Mouse (Mus musculus) forelimb bud, embryonic 11.5 days (tissue): ENCODE results near the gene Adamts16.

ENCODE experiments used
- DNase-seq: peaks from one replicate; pipeline ENCODE4 v3.0.0-alpha.2; 2012; ENCODE audit warnings: low read depth, low spot score

Adamts16 gene

DNA sequence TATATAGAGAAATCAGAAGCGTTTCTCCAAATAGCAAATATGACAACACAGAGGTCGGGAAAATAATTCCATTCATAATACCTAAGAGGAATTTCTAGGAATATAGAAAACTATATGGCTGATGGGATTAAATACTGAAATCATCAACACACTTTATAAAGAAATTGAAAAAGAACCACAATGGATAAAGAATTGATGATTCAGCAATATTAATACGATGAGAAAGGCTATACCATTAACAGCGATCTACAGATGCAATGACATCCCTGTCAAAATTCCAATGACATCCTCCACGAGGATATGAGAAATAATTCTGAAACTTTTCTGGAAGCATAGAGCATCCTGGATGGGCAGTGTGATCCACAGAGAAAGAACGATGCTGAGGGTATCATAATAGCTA, 76.9 kb downstream of the Adamts16 start:
- no peak for DNase-seq

GRCm38 (mm10) chr13:70762586-70762985, 79.0 kb downstream of the Adamts16 start:
- DNase-seq = no peak

DNA sequence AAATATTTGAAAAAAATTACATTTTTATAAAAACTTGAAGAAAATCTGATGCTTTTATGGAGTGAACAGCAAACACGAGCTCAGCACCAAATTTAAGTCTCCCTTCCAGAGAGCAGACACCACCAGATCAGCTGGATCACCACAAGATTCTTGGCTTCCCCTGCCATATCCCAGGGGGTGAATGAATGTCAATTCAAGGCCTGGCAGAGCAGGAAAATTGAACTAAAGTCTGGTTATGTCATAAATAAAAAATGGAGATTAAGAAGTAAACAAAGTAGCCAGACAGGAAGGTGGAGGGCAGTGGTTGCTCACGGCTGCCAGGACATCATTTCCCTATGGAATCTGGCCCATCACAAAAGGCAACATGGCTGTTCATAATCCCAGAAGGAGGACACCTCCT, 80.3 kb downstream of the Adamts16 start:
- DNase-seq = no peak

DNA sequence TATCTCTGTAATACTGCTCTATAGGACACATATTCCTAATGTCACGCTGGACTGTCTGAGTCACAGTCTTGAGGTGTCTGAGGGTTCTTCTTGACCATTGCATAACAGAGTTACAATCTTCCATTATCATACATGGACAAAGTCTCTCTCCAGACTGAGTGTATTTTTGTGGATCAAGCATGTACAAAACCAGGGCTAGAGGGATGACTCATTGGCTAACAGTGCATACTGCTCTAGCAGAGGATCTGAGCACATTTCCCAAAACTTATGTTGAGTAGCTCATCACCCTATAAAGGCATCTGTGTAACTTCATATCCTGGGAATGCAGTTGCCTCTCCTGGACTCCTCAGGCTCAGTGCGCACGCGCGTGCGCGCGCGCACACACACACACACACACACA, 81.4 kb downstream of the Adamts16 start:
- no peak for DNase-seq

DNA sequence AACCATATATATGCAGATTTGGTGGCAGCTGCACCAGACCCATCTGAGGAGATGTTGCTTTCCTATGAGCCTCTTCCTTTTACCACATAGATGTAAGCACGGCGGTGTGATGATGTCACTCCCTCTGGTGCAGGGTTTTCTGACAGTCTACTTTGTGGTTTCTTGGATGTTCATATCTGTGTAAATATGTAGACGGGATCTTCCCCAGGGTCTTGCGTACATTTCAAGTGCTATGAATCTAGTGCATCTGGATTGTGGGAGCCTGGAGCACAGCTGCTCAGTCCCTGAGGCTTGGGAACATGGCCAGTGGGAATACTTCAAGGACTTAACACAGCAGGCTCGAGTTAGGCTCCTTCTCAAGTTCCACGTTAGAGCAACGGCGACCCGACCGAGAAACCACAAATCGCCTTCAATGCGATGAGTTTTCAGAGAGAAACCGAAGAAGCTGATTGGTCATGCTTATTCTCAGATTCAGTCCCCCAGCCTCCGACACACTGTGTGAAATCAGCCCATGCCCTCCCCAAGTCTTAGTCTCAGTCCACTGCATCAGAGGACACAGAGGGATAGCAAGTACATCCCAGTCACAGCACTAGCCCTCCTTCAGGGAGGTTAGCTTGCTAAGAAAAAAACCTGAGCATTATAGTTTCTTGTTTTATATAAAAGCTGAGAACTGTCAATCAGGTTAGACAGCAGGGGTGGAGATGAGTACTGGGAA, 95.2 kb downstream of the Adamts16 start:
- peak; percentile 45 for DNase-seq

DNA sequence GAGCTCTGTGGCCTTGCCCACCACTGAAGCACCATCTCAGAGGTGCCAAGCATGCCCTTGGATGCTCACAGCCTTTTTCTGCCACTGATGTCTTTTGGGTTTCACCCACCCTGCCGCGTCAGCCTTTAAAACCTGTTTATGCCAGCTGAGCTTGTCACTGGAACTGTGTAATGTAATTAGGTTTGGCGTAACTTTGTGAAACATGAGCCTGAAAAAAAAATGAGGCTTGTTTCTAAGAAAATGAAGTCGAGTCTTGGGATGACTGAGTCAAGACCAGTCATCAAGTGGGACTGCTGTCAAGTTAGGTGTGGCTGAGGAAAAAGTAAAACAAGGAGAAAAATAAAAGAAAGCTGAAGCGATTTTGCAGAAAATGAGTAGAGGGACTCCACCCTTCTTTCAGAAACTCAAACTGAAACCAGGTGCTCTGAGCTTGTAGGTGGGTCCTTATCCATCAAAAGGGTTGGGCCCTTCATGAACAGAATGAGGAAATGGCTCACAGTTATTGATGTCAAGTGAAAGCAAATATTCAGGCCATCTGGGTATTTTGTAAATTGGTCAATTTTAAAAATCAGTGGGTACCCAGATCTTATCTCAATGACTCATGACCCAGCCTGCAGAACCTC, 97.1 kb downstream of the Adamts16 start:
- DNase-seq = no peak

GRCm38 (mm10) chr13:70742693-70743092, 98.9 kb downstream of the Adamts16 start:
- DNase-seq = no peak

GRCm38 (mm10) chr13:70740281-70741240, 101.0 kb downstream of the Adamts16 start:
- no peak for DNase-seq

- DNase-seq = no peak
Observed at GRCm38 (mm10) chr13:70738781-70739180, 102.8 kb downstream of the Adamts16 start.

- no peak for DNase-seq
Observed at GRCm38 (mm10) chr13:70736409-70736808, 105.2 kb downstream of the Adamts16 start.

- DNase-seq = no peak
Observed at GRCm38 (mm10) chr13:70734640-70735039, 107.0 kb downstream of the Adamts16 start.

DNA sequence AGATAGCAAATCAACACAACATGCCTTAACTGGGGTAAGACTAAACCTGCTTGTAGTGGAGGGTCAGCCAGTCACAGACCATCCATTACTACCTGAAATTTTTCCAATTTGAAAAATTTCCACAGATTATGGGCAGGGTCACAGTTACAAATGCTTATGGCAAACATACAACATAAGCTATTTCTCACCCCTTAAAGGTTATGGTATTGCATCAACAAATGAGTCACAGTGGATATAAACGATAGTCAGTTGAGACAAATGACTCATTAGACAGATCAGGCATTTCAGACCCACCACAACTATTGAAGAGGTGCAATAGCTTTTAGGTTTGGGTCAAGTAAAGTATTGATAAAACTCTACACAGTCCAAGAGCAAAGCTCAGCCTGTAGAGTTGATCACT, 107.7 kb downstream of the Adamts16 start:
- DNase-seq = no peak

DNA sequence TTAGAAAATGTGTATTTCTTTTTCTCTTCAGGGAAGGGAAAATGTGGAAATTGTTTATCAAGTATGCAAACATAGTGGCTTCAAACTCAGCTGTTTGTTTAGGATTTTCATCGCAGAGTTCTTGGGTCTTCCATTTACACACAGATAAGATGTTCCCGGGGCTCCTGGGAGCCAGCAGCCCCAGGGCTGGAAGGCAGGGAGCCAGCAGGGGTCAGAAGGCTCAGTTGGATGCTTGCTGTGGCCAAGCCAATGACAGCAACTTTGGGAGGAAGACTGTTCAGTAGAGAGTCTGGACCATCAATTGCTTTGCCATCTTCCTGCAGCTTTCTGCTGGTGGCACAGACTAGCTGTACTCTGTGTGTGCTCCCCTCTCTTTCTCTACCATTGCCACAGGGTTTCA, 108.4 kb downstream of the Adamts16 start:
- DNase-seq = no peak

DNA sequence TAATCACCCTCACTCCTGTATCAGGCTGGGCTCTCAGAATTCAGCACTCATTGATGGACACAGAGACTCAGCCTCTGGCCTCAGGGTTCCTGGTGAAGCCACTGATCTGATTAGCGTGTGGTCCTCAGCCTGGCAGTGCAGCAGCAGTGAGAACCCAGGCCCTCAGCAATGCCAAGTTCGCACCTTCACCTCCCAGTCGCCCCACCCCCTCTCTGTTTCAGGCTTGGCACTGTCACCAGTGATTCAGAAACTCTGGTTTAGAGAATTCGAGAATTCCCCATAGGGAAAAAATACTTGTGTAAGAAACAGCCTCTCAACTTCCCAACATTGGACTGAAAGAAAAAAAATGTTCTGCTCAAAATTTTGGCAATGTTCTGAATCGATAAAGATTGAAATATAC, 108.8 kb downstream of the Adamts16 start:
- DNase-seq = no peak

GRCm38 (mm10) chr13:70731349-70731748, 110.3 kb downstream of the Adamts16 start:
- DNase-seq = peak; percentile 7

GRCm38 (mm10) chr13:70729996-70730395, 111.6 kb downstream of the Adamts16 start:
- no peak for DNase-seq

DNA sequence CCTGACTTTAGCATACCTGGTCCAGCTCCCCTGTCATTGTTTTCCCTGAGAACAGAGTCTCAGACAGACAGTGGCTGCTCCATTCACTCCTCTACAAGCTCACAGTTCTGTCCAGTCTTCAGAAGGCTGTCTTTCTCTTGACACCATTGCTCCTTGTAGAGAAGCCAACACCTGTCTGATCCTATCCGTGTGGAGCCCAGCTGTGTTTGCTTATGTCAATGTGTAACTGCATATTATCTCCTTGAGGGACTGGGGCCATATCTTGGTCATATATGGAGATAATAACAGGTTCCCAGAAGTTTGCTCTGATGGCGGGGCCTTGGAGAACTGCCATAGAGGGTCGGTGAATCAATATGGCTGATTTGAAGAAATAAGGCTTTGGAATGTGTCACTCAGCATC, 115.4 kb downstream of the Adamts16 start:
- no peak for DNase-seq

GRCm38 (mm10) chr13:70724635-70725034, 117.0 kb downstream of the Adamts16 start:
- no peak for DNase-seq

DNA sequence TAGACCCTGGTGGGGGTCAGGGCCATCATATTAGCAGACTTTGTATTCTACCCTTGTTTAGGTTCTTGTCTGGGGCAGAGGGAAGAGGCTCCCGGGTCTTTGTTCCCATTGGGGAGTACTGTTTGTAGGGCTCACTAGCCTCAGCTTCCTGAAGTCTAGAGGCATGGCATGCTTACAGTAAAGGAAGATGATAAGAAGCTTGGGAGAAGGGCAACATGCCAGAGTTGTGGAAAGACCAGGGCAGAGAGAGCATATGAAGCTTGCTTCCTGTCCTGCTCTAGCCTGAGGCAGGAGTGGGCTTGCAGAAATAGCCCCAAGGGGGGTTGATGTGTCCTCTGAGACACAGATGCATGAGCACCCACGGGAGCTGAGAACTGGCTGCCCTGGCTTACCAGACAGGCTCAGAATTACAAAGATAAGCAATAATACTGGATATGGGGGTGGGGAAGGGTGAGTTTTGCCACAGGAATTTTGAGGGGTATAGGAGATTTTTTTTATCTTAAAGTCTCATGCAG, 117.4 kb downstream of the Adamts16 start:
- no peak for DNase-seq

- no peak for DNase-seq
Observed at GRCm38 (mm10) chr13:70719994-70720393, 121.6 kb downstream of the Adamts16 start.

GRCm38 (mm10) chr13:70718814-70719213, 122.8 kb downstream of the Adamts16 start:
- no peak for DNase-seq

- no peak for DNase-seq
Observed at GRCm38 (mm10) chr13:70716022-70716421, 125.6 kb downstream of the Adamts16 start.
